Mouse (Mus musculus) gastrocnemius, adult 2 months (tissue): Measurements from ENCODE around the gene Mrpl42. TPM values are rescaled to one million over a fixed set of nuclear protein-coding genes. Genes with fewer than 3 reads are reported as not detected.
"Not testable (repeated sequence)": the region's sequence is repeated elsewhere in the genome, so short reads cannot be mapped to it uniquely, and the experiment has no call there.

Experiments
- DNase-seq: peaks from one replicate; pipeline ENCODE4 v3.0.0; 2022
- H3K27ac ChIP-seq: fragments of 200-600 bp; 2 replicates; pipeline ENCODE4 v1.8.1; 2022; ENCODE audit warnings: mild to moderate bottlenecking
- H3K4me3 ChIP-seq: fragments of 200-600 bp; 2 replicates; pipeline ENCODE4 v1.8.1; 2022; ENCODE audit warnings: mild to moderate bottlenecking, moderate library complexity
- CTCF ChIP-seq: fragments of 200-600 bp; IDR thresholded peaks from 2 replicates; pipeline ENCODE4 v1.8.1; 2022; ENCODE audit warnings: antibody characterized with exemption, mild to moderate bottlenecking, moderate library complexity
- intact Hi-C: fragments of 180-260 bp; cut with DNase I; formaldehyde crosslinking; loops from one replicate; pipeline ENCODE4 v1.15.1; 2025
- long read RNA-seq, 2 experiments: library from polyadenylated mRNA; stranded (forward); transcript quantifications; one replicate each; pipeline ENCODE4 v2.0.0; 2021
- total RNA-seq, 2 experiments: library from RNA; stranded (reverse); gene quantifications; 2 replicates each; pipeline ENCODE4 v1.2.3; 2021

Mrpl42 gene
- 100 to 1,000 TPM; 307 to 392 TPM for total RNA-seq
- long read RNA-seq, experiment 1, transcript Mrpl42-203 (6 exons, 661 nt): major isoform, 320 of 346 reads
- long read RNA-seq, experiment 1, transcript Mrpl42-202 (5 exons, 455 nt): minor isoform, 5 of 346 reads
- long read RNA-seq, experiment 1, partial matches to known transcripts: 10 of 346 reads
- long read RNA-seq, experiment 1, other reads (novel, unspliced or antisense): 11 of 346 reads
- long read RNA-seq, experiment 2, transcript Mrpl42-203 (6 exons, 661 nt): major isoform, 344 of 380 reads
- long read RNA-seq, experiment 2, partial matches to known transcripts: 11 of 380 reads
- long read RNA-seq, experiment 2, other reads (novel, unspliced or antisense): 23 of 380 reads

DNA sequence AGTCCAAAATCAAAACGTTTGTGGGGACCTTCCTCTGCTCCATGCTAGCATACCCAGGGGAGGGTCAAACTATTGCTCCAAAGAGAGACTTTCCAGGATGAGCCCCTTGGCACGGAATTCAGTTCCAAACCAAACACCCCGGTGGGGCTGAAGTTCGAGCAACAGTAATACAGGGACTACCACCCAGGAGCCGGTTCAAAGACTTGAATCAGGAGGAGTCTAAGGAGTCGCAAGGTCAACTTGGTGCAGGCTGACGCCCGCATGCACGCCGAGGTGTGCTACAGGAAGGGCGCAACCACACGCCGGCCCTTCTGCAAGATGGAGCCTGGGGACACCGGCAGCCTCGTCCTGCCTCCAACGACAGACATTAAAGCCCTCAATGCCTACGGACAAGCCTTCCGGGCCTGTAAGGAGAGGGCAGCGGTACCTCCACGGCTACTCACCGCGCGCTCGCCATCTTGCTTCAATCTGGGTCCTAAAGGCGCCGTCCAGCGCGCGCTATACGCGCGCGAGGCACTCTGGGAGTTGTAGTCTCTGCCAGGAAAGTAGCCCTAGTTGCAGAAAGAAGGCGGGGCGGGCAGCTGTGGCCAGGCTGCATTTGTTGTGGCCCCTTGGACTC, at the start of gene Mrpl42:
Gene Mrpl42 (minus strand): TSS at position 478 of the 619 bp plus-strand sequence.
- peak within 1 kb of the TSS; percentile 95 for H3K27ac ChIP-seq
- peak within 1 kb of the TSS; percentile 80 for H3K4me3 ChIP-seq
- no peak for TF ChIP-seq CTCF
- peak; percentile 91 for DNase-seq
- intact Hi-C loops: no loop called here

GRCm38 (mm10) chr10:95550506-95550905, 48.8 kb upstream of the Mrpl42 start:
- Histone ChIP-seq H3K27ac (peak overlapping the region; percentile 70), H3K4me3 (no peak overlapping the region)
- TF ChIP-seq CTCF: peak; percentile 79
- intact Hi-C loops: loop anchor here (2.0 to 5.0 kb wide), 3 partner anchors 308 to 392 kb away; partner anchors contain the start of gene Eea1
- no peak for DNase-seq

DNA sequence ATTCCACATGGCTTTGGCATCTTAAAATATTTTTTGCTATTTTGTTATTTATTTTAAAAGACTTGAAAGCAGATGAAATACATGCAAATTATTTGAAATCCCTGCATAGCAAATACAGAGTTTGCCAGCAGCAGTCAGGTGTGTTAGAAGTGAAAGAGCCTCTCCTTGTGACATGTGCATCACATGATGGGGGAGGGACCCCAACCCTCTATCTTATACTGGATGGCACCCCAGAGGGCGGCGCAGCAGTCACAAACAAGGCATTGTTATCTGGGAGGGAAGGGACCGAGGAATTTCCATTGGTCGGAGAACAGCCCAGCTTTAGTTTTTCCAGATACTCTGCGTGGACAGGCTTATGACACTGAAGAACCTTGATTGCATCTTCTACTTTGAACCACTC, 47.3 kb upstream of the Mrpl42 start:
- intact Hi-C loops, H3K4me3 ChIP-seq, DNase-seq, H3K27ac ChIP-seq: not testable (repeated sequence)

GRCm38 (mm10) chr10:95548154-95548826, 46.5 kb upstream of the Mrpl42 start:
- intact Hi-C loops: no loop called here
- TF ChIP-seq CTCF: no peak
- Histone ChIP-seq H3K27ac (no peak overlapping the region; the same call in 1 of the 2 replicates), H3K4me3 (no peak overlapping the region)
- no peak for DNase-seq

DNA sequence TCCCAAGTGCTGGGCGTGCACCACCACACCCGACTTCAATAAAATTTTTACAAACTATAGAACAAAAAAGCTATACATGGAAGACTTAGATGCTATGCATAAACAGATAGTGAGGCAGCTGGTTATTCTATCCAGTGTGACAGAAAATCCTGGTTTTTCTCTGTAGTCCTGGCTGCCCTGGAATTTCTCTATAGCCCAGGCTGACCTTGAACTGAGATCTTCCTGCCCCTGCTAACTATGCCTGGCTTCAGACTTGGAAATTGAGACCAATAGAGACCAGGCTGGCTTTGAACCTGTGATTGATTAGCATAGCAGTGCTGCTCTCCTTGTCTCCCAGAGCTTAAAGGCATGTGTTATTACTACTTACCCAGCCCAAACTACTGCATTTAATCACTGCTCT, 44.4 kb upstream of the Mrpl42 start:
- intact Hi-C loops: no loop called here

GRCm38 (mm10) chr10:95545051-95545450, 43.3 kb upstream of the Mrpl42 start:
- DNase-seq: no peak
- intact Hi-C loops: no loop called here
- no peak for TF ChIP-seq CTCF
- Histone ChIP-seq H3K27ac (peak overlapping the region; percentile 31; the same call in 1 of the 2 replicates), H3K4me3 (no peak overlapping the region)

More for the DNA sequence above, 44.4 kb upstream of the Mrpl42 start:
- Histone ChIP-seq H3K4me3 (no peak overlapping the region), H3K27ac (no peak overlapping the region)
- DNase-seq: no peak
- TF ChIP-seq CTCF: no peak

- intact Hi-C loops: no loop called here
- no peak overlapping the region for H3K4me3 ChIP-seq
- no peak for TF ChIP-seq CTCF
- DNase-seq: no peak
- peak overlapping the region; percentile 31; the same call in 1 of the 2 replicates for H3K27ac ChIP-seq
Measured at GRCm38 (mm10) chr10:95544651-95545050, 42.9 kb upstream of the Mrpl42 start.

- DNase-seq: no peak
- TF ChIP-seq CTCF: no peak
- Histone ChIP-seq H3K4me3 (no peak overlapping the region), H3K27ac (peak overlapping the region; percentile 31; the same call in 1 of the 2 replicates)
- intact Hi-C loops: no loop called here
Measured at GRCm38 (mm10) chr10:95544004-95544403, 42.3 kb upstream of the Mrpl42 start.

DNA sequence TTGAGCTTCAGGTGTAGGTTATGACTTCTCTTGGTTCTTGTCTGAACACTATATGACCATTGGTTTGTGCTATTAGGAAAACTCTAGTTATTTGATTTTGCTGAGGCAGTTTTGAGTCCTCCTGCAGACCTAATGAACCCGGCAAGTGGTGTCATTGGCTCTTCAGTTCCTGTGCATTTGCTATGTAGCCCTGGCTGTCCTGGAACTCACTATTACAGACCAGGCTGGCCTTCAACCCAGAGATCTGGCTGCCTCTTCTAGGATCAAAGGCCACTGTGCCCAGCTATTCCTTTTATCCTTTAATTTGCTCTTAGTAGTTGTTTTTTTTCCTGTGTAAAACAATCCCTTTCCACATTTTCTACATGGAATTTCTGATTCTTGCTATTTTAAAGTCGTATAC, 41.6 kb upstream of the Mrpl42 start:
- Histone ChIP-seq H3K4me3 (no peak overlapping the region), H3K27ac (peak overlapping the region; percentile 50; the same call in 1 of the 2 replicates)
- TF ChIP-seq CTCF: no peak
- intact Hi-C loops: no loop called here
- DNase-seq: no peak

GRCm38 (mm10) chr10:95542916-95543315, 41.2 kb upstream of the Mrpl42 start:
- intact Hi-C loops: no loop called here
- no peak for DNase-seq
- Histone ChIP-seq H3K27ac (peak overlapping the region; percentile 50; the same call in 1 of the 2 replicates), H3K4me3 (no peak overlapping the region)
- TF ChIP-seq CTCF: no peak

DNA sequence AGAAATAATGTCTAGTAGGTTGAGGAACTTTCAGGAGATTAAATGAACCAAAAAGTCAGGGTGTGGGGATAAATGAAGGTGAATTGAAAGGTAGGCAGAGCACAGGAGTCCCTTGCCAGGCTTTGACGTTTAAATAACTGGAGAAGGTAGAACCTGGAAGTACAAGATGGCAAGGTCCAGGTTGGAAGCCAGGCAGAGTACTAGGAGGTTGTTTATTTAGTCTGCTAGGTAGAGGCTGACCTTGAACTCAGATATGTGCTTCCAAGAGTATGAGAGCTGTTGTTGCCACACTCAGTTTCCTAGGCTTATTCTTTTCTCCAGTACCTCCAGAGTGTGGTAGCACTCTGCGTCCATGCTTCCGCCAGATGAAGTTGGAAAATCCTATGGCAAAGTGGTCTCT, 38.1 kb upstream of the Mrpl42 start:
- DNase-seq: no peak
- intact Hi-C loops: no loop called here
- H3K27ac ChIP-seq: peak overlapping the region; percentile 82
- no peak overlapping the region for H3K4me3 ChIP-seq
- TF ChIP-seq CTCF: no peak

- Histone ChIP-seq H3K27ac (peak overlapping the region; percentile 82), H3K4me3 (peak overlapping the region; percentile 4; the same call in 1 of the 2 replicates)
- TF ChIP-seq CTCF: no peak
- intact Hi-C loops: no loop called here
- no peak for DNase-seq
Measured at GRCm38 (mm10) chr10:95539260-95539659, 37.5 kb upstream of the Mrpl42 start.

DNA sequence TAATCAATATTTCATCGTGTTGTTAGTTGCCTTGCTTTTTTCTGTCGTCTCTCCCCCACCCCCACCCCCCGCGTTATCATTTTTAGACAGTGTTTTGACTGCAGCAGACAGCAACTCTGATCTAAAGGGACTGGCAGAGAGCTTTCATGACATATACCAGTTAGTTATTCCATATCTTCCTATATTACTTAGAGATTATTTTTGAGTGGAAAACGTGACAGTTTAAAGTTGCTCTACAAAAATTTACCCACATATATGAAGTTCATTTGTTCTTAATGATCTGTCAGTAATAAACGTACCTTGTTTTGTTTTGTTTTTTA, 34.4 kb upstream of the Mrpl42 start:
- no peak for DNase-seq
- intact Hi-C loops: no loop called here
- TF ChIP-seq CTCF: no peak
- Histone ChIP-seq H3K4me3 (no peak overlapping the region), H3K27ac (no peak overlapping the region)
